Mouse (Mus musculus) thymus, postnatal 36 days (tissue): ENCODE data around the gene Mpped2.

Source experiments
- DNase-seq, 2 experiments: peaks; one replicate each; pipeline ENCODE4 v3.0.0; 2022; ENCODE audit warnings: mixed read lengths in 2 of 2

Gene Mpped2

GRCm38 (mm10) chr2:106750878-106751277 is 57.8 kb downstream of the Mpped2 start:
- no peak for DNase-seq

DNA sequence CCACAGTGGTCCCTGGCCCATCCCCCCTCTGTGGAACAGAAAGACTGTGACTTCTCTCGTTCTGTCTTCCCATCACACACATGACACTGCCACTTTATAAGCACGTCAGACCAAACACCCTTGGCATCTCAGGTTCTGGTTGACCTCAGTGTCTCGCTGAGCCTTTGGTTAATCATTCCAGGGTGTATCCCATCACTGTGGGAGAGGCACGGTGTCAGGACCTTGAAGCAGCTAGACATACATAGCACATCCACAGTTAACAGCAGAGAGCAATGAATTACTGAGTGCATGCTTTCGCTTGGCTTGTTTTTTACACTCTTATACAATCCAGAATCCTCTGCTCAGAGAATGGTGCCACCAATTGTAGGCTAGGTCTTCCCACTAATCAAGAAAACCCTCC is 60.6 kb downstream of the Mpped2 start:
- DNase-seq = no peak

- no peak for DNase-seq
Measured at GRCm38 (mm10) chr2:106754696-106755095, 61.6 kb downstream of the Mpped2 start.

DNA sequence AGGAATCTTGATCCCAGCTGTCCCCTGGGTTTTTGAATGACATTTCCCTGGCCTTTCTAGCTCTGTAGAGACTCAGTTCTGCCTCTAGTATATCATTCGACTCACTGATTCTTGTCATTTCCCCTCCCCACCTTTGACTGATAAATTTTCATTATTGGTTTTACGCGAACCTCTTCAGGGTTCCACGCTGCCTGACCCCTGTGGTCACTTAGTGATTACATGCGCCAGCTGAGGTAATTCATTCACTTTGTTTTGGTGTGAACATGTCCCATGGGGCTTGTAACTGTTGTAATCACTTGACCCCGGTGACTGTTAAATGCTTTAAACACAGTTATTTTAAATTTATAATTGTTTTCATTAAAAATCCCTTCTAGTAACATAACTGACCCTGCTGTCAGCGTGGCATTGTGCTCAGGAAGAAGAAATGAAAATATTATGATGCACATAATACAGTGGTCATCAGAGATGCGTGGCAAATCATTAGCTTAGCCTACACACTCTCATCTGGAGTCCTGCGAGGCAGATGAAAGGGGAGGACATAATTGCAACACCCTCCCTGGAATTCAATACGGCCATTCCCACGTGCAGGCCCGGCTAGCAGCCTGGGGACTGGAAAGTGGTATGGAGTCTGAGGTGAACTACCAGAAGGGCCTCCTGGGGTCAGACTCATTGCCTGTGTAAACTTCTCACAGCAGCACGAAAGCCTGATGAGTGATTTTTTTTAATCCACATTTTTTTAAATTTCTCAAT is 63.5 kb downstream of the Mpped2 start:
- DNase-seq = no peak

- no peak for DNase-seq
Measured at GRCm38 (mm10) chr2:106762920-106763319, 69.9 kb downstream of the Mpped2 start.

- DNase-seq = no peak
Measured at GRCm38 (mm10) chr2:106769236-106769635, 76.2 kb downstream of the Mpped2 start.

GRCm38 (mm10) chr2:106772643-106773042 is 79.6 kb downstream of the Mpped2 start:
- no peak for DNase-seq

- no peak for DNase-seq
Measured at GRCm38 (mm10) chr2:106774251-106775196, 81.5 kb downstream of the Mpped2 start.

DNA sequence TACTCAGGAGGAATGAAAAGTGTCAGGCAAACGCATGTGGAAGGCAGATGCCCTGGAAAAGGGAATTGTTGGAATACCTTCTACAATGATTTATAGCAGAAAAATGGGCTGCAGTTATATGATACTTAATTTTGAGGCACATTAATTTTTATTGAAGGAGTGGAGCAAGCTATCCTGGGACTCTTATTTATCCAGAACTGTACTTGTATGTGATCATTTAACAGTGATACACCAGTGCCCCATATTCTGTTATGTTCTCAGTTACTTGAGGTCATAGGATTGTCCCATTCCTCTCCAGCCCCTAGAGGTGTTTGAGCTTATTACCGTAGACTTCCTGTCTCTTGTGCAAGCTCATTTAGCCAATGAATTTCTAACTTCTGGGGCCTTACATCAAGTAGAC is 82.9 kb downstream of the Mpped2 start:
- DNase-seq = no peak

DNA sequence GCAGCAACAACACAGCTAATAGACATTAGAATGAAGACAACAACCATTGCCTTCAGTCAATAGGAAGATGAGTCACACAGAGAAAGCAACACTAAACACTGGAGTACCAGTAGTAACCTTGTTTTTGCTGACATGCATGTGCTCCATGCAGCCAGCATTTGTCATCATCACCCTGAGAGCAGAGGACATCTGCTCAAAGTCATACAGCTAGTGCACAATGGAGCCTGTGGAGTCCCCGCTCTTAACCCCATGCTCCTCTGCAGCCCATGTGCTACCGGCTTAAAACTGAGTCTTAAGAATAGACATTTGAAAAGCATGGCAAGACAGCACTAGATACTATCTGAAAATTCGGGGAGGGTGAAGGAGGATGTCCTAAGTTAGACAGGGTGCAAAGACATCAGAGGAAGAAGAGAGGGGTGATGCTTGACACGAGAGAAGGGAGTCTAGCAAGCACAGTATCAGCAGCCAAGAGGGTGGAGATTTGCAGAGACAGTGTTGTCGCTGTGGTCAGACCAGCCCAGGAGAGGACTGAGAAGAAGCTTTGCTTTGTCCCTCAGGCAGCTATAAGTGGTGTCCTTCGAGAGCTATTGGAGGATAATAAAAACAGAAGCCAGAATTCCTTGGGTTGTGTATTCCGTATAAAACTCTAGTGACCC is 85.9 kb downstream of the Mpped2 start:
- DNase-seq = no peak

DNA sequence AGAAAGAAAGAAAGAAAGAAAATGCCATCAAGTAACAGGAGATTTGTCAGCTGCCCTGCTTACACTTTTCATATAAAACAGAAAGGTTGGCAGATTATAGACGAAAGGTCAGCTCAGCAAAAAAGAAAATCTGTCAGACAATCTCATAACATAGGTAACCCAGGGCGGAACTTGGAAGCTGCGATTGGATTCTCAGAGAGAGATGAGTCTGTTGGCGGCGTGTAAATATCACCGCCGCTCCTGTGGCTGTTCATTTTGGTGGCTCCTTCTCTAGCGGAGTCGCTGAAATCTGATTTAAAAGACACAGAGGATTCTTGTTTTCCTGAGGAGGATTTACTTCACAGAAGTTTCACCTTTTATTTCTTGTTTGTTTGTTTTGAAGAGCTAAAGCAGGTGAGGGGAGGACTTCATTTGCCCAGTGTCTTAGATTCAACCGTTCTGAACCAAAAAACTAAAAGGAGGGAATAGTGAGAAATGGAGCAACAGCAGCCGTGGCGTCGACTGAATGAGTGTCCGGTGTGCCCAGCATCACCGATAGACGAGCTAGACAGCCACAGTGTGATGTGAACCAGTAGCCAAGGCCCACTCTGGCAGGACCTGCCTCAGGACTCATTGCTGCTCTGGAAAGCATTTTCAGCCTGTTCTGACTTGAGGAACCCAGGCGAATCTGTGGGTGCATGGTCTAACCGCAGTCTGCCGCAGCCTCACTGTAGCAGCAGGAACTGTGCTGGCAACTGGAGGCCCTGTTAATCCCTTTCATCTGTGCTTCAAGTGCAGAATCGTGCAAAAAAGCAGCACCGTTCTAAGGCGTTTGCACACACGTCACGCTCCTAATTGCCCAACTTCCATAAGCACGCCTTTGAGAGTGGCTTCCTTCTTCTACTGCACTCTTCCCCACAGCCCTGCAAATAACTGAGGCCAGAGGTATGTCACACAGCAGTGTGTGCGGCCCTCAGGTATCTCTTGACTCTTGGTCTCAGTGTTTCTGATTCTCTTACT is 88.4 kb downstream of the Mpped2 start:
- DNase-seq = no peak

DNA sequence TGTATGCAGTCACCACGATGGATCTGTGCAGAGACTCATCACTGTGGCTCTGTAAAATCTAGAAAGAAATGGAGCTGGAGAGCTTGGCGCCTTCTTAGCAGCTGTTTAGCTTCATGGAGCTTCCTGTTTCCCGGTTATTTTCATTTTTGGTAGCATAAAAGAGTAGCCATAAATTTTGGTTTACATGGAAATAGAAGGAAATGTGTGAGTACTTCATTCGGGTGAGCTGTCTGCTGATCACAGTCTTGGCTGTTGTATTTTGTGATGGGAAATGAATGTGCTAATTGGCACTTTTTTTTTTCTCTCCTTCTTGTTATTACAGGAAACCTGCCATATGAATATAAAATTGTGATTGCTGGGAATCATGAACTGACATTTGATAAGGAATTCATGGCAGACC is 90.2 kb downstream of the Mpped2 start:
- no peak for DNase-seq

GRCm38 (mm10) chr2:106788055-106788454 is 95.0 kb downstream of the Mpped2 start:
- no peak for DNase-seq

- no peak for DNase-seq
Measured at GRCm38 (mm10) chr2:106788573-106788972, 95.5 kb downstream of the Mpped2 start.

- DNase-seq = no peak
Measured at GRCm38 (mm10) chr2:106789694-106790328, 96.7 kb downstream of the Mpped2 start.

DNA sequence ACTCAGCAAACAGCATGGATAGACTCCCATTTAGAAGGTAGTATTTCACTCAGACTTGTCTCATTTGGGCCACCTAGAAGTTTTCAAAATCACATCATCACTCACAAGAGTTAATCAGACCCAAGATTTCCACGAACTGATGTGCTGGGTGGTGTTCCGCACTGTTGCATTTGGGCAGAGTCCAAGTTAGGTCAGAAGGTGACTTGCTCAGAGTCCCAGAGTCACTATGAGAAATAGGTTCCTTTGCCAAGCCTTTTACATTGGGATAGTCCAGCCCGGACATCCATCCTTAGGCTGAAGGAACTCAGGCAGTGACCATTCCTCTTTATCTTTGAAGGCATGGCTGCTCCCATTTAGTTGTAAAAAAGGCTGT is 97.2 kb downstream of the Mpped2 start:
- DNase-seq = no peak

DNA sequence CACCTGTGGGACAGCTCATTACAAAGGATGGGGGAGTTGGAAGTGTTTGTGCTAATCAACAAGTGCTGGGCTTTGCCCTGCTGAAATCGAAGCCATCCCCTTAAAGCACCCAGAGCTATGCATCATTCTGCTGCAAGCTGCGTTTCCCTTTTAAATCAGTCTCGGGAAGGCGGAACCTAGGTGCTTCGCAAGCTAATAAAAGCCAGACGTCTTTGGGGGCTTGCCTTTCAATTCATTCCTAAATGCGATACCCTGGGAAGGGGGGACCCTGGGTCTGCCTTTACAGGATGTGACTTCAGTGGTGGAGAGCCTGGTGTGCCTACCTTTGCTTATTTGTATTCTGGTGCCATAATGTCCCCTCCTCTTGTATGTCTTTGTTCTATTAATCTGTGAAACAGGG is 103.2 kb downstream of the Mpped2 start:
- no peak for DNase-seq

DNA sequence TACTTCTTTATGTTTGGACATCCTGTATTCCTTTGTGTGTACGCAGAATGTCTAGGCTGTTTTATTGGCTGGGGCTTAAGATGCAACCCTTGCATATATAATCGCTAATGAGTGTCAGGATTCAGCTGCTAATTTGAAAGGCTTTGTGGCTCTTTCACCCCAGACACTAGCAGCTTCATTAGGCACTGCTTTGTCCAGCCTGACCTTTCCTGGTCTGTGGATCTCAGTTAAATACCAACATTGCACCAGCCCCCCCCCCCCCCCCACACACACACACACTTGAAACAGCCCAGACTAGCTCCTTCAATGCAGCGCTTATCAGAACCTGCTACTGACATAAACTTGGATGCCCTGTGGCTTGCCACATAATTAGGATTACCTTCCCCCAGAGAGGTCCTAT is 104.8 kb downstream of the Mpped2 start:
- DNase-seq = no peak

DNA sequence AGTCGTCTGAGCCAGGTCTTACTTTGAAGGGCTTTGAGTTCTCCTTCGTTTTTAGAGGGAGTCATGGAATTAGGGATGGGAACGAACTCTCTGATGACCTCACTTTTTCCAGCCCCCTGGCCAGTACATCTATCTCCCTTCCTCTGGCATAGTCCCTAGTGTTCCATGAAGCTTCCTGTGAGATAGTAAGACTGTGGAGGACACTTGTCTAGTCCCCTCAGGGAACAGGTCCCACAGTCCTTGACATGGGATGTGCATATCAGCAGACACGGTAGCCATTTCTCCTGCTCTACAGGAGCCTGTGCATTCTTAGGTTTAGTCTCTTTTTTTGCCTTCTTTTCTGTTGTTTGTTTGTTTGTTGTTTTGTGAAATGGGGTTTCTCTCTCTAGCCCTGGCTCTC is 105.8 kb downstream of the Mpped2 start:
- DNase-seq = no peak

GRCm38 (mm10) chr2:106815898-106816297 is 122.8 kb downstream of the Mpped2 start:
- DNase-seq = no peak

GRCm38 (mm10) chr2:106821292-106821691 is 128.2 kb downstream of the Mpped2 start:
- DNase-seq = no peak

DNA sequence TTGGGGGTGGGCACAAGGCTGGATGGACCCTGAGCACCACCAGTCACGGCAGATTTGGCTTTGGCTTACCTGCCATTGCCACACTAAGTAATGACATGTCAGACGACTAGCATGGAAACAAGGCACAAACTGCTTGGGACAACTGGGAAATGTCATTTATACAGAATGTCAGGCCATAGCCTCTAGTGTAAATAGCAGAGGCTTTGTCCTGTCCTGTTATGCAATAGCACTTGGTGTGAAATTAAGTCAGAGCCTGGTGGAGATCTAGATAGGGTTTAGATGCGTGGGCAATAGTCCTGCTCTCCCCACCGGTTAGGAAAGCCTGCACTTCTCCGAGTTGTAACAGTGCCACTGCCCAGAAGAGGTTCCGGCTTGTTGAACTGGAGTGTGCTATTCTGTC is 128.8 kb downstream of the Mpped2 start:
- no peak for DNase-seq
